Mouse (Mus musculus) cerebellum, adult 2 months (tissue): ENCODE measurements around the gene Emc8.

Source experiments
- CTCF ChIP-seq: fragments of 200-500 bp; IDR thresholded peaks from 2 replicates; pipeline ENCODE4 v1.5.1; 2011; ENCODE audit warnings: low read depth, mild to moderate bottlenecking, control low read depth, low read length, moderate library complexity, borderline replicate concordance; ENCODE audit not compliant: insufficient read depth
- POLR2A ChIP-seq: fragments of 200-500 bp; IDR thresholded peaks from 2 replicates; pipeline ENCODE4 v1.6.1; 2011; ENCODE audit warnings: low read length, control low read depth, borderline replicate concordance; ENCODE audit not compliant: insufficient read depth

GRCm38 (mm10) chr8:120644663-120645062 is 23.7 kb downstream of the Emc8 start:
- TF ChIP-seq POLR2A = no peak
- TF ChIP-seq CTCF = no peak
